Mouse (Mus musculus): ENCODE data around the gene Ptprd. TPM values are rescaled to one million over a fixed set of nuclear protein-coding genes. Genes with fewer than 3 reads are reported as not detected.

The Ptprd gene
- polyA plus RNA-seq, 1 experiment from 2014 or later, result 0.32 TPM

GRCm38 (mm10) chr4:75965810-75966209 is 2246.0 kb downstream of the Ptprd start:
- CTCF ChIA-PET, result no interaction called here
- ATAC-seq, result no peak
- in situ Hi-C loops (cut with MboI; ENCODE audit: low pct_unique_long_range_greater_than_20kb), result no loop called here
- TF ChIP-seq CTCF (IDR thresholded peaks at IDR 0.05), result no peak
- no peaks in the 10 kb centered on the region for H3K27me3 ChIP-seq
- DNase-seq (ENCODE audit: low read depth, low spot score), result no peak
- POLR2A ChIA-PET, result no interaction called here

DNA sequence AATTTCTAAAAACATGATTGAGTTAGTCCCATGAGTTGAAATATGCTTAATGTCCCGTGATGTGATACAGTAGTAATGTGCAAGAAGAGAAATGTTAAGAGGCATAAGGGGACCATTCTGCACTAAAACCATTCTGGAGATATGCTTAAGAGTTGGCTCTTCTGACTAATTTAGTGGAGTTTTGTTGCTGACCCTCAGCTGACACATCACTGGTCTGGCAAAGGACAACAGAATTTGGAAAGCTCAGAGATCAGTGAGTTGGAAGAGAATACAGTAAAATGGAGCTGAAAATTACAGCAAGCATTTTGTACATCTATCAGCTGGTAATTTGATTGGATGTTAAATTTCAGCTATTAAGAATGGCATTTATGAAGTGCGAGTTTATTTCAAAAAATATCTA is 2248.8 kb downstream of the Ptprd start:
- ATAC-seq (no peak), DNase-seq (ENCODE audit: low read depth, low spot score) (no peak)
- CTCF ChIA-PET, result no interaction called here
- POLR2A ChIA-PET, result no interaction called here
- no peaks in the 10 kb centered on the region for H3K27me3 ChIP-seq
- in situ Hi-C loops (cut with MboI; ENCODE audit: low pct_unique_long_range_greater_than_20kb), result no loop called here
- TF ChIP-seq CTCF (IDR thresholded peaks at IDR 0.05), result no peak

DNA sequence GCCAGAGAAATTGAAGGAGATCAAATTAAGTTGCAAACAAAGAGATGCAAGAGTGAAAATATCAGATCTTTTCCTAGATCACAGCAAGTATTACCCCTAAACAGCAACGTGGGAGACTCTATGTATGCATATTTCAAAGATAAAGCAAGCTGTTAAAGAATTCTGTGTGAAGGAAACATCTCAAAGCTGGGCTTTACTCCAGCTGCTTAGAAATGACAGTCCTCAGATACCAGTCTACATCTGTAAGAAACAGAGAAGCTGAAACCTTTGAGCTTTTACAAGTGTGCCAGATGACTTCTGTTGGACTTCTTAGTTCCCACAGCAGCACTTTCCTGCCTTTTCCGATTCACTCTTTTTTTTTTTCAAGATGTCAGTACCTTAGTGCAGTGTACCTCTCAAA is 2249.9 kb downstream of the Ptprd start:
- CTCF ChIA-PET, result no interaction called here
- POLR2A ChIA-PET, result no interaction called here
- DNase-seq (ENCODE audit: low read depth, low spot score), result no peak
- in situ Hi-C loops (cut with MboI; ENCODE audit: low pct_unique_long_range_greater_than_20kb), result no loop called here
- TF ChIP-seq CTCF (IDR thresholded peaks at IDR 0.05), result no peak
- no peaks in the 10 kb centered on the region for H3K27me3 ChIP-seq
- no peak for ATAC-seq

GRCm38 (mm10) chr4:75953349-75954060 is 2258.3 kb downstream of the Ptprd start:
- in situ Hi-C loops (cut with MboI; ENCODE audit: low pct_unique_long_range_greater_than_20kb), result no loop called here
- H3K27me3 ChIP-seq, result no peaks in the 10 kb centered on the region
- POLR2A ChIA-PET, result no interaction called here
- no peak for TF ChIP-seq CTCF (IDR thresholded peaks at IDR 0.05)
- ATAC-seq (no peak), DNase-seq (ENCODE audit: low read depth, low spot score) (no peak)
- CTCF ChIA-PET, result interaction anchor here (0.9 kb wide), 1 partner anchor 11 kb away, joined by 3 read pairs; no protein-coding TSS in a partner anchor

DNA sequence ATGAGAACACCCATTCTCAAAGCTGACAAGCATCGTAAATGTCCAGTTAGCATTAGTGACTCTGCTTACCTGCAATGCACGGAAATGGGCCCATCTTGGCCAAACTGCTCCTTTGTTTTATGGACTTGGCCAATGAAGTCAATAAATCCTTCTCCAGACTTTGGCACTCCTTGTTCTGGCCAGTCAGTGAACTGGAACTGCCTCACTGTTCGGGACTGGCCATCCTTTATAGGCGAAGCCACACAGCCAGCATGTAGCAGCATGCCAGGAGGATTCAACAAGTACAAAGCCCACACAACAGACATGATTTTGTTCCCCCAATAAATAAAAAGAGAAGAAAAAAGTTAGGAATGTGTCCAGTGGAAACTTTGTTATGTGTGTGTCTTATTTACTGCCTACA is 2261.2 kb downstream of the Ptprd start:
- CTCF ChIA-PET, result no interaction called here
- in situ Hi-C loops (cut with MboI; ENCODE audit: low pct_unique_long_range_greater_than_20kb), result no loop called here
- DNase-seq (ENCODE audit: low read depth, low spot score) (no peak), ATAC-seq (no peak)
- H3K27me3 ChIP-seq, result no peaks in the 10 kb centered on the region
- no peak for TF ChIP-seq CTCF (IDR thresholded peaks at IDR 0.05)
- POLR2A ChIA-PET, result no interaction called here

DNA sequence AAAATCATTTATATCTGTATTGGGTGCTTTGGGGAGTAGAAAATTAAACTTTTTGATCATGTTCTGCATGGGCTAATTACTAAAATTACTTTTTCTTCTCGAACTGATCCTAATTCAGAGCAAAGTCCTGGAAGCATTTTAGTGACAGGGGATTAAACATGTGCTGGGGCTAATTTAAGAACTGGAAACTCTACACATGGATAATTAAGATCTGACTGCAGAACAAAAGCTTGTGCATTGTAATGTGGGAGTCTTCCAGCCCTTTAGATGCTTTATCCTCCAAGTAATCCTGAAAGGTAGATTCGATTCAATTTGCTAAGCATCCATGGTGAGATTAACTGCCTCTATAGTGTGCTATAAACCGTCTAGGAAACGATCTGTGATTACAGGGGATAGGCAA is 2316.9 kb downstream of the Ptprd start:
- no peak for ATAC-seq
- H3K27me3 ChIP-seq, result no peaks in the 10 kb centered on the region
- TF ChIP-seq CTCF (IDR thresholded peaks at IDR 0.05), result no peak
- in situ Hi-C loops (cut with MboI; ENCODE audit: low pct_unique_long_range_greater_than_20kb), result no loop called here
- ChIA-PET POLR2A (no interaction called here), CTCF (no interaction called here)
- no peak for DNase-seq (ENCODE audit: low read depth, low spot score)
